Mouse (Mus musculus): ENCODE results near the gene Hexim2.

- no peak for TF ChIP-seq POLR2A (IDR thresholded peaks at IDR 0.05; ENCODE audit: borderline replicate concordance, extremely low read depth, insufficient read depth, insufficient read length, poor library complexity, severe bottlenecking)
- TF ChIP-seq CTCF (IDR thresholded peaks at IDR 0.05; ENCODE audit: borderline replicate concordance, extremely low read depth, insufficient read depth, insufficient read length): no peak
Observed at GRCm38 (mm10) chr11:103113771-103114170, 18.5 kb upstream of the Hexim2 start.

Measured in brain, embryonic 14.5 days (tissue).